Mouse (Mus musculus) liver, embryonic 15.5 days (tissue): ENCODE measurements at regions not wholly inside any gene's neighbourhood (a gene's known extent, or its start where the extent isn't known, plus 50 kb on each side); places are given as distances from the start of the nearest gene placed in this dataset.

Experiments
- ATAC-seq: fragments of 200-750 bp; cut with Nextera tagmentation; 2 replicates; pipeline ENCODE4 v1.8.0; 2017; ENCODE audit warnings: moderate number of reproducible peaks, mild to moderate bottlenecking, moderate library complexity; ENCODE audit not compliant: insufficient read depth
- H3K27ac ChIP-seq: fragments of 300-500 bp; sonication (generic); replicated peaks from 2 replicates; pipeline ENCODE4 v1.5.1; 2015; ENCODE audit warnings: mild to moderate bottlenecking, inconsistent platforms
- H3K27me3 ChIP-seq: fragments of 300-500 bp; sonication (generic); 2 replicates; pipeline ENCODE4 v1.6.1; 2015; ENCODE audit warnings: mild to moderate bottlenecking, inconsistent platforms
- H3K36me3 ChIP-seq: fragments of 300-500 bp; sonication (generic); replicated peaks from 2 replicates; pipeline ENCODE4 v1.6.1; 2015; ENCODE audit warnings: moderate library complexity, mild to moderate bottlenecking, inconsistent platforms
- H3K4me1 ChIP-seq: fragments of 300-500 bp; sonication (generic); replicated peaks from 2 replicates; pipeline ENCODE4 v1.6.1; 2015; ENCODE audit warnings: inconsistent platforms
- H3K4me2 ChIP-seq: fragments of 300-500 bp; sonication (generic); 2 replicates; pipeline ENCODE4 v1.6.1; 2015; ENCODE audit warnings: moderate library complexity, mild to moderate bottlenecking, inconsistent platforms
- H3K4me3 ChIP-seq: fragments of 300-500 bp; sonication (generic); replicated peaks from 2 replicates; pipeline ENCODE4 v1.5.1; 2015; ENCODE audit warnings: mild to moderate bottlenecking, inconsistent platforms
- H3K9ac ChIP-seq: fragments of 300-500 bp; sonication (generic); 2 replicates; pipeline ENCODE4 v1.6.1; 2015; ENCODE audit warnings: moderate library complexity, mild to moderate bottlenecking, inconsistent platforms
- H3K9me3 ChIP-seq: fragments of 300-500 bp; sonication (generic); replicated peaks from 2 replicates; pipeline ENCODE4 v1.6.1; 2016; ENCODE audit warnings: inconsistent platforms
- WGBS: fragments of 180-500 bp; shearing (Covaris S2); methylation state at CpG from one replicate; pipeline ENCODE4 v1.1.7; 2015; ENCODE audit warnings: mixed read lengths; ENCODE audit not compliant: insufficient replicate concordance; 5-methylcytosine and 5-hydroxymethylcytosine counted together

- Histone ChIP-seq H3K4me1 (no peaks in the 10 kb centered on the region), H3K4me2 (no peak overlapping the region), H3K9ac (no peak overlapping the region), H3K36me3 (no peaks in the 10 kb centered on the region), H3K27me3 (no peaks in the 10 kb centered on the region), H3K9me3 (no peaks in the 10 kb centered on the region), H3K4me3 (no peak overlapping the region), H3K27ac (no peak overlapping the region)
- ATAC-seq: no peak
- WGBS: 33% methylated on average over 4 of the region's 4 CpGs
Observed at GRCm38 (mm10) chr5:45295134-45295533, 154.9 kb downstream of the Qdpr start.

GRCm38 (mm10) chr5:45292833-45293546, 157.0 kb downstream of the Qdpr start:
- Histone ChIP-seq H3K36me3 (no peaks in the 10 kb centered on the region), H3K4me2 (no peak overlapping the region), H3K4me3 (no peak overlapping the region), H3K27ac (no peak overlapping the region), H3K9ac (no peak overlapping the region), H3K9me3 (no peaks in the 10 kb centered on the region), H3K4me1 (no peaks in the 10 kb centered on the region), H3K27me3 (no peaks in the 10 kb centered on the region)
- no peak for ATAC-seq
- 36% methylated on average over 9 of the region's 9 CpGs for WGBS

GRCm38 (mm10) chr5:45292383-45292782, 157.7 kb downstream of the Qdpr start:
- peak; percentile 18; the same call in 1 of the 2 replicates for ATAC-seq
- H3K27ac ChIP-seq: no peak overlapping the region
- H3K36me3 ChIP-seq: no peaks in the 10 kb centered on the region
- H3K4me1 ChIP-seq: no peaks in the 10 kb centered on the region
- no peaks in the 10 kb centered on the region for H3K27me3 ChIP-seq
- no peak overlapping the region for H3K4me2 ChIP-seq
- WGBS: 33% methylated on average over 1 of the region's 1 CpGs
- no peak overlapping the region for H3K4me3 ChIP-seq
- no peaks in the 10 kb centered on the region for H3K9me3 ChIP-seq
- no peak overlapping the region for H3K9ac ChIP-seq

- no peak overlapping the region for H3K4me2 ChIP-seq
- H3K4me1 ChIP-seq: no peaks in the 10 kb centered on the region
- no peak overlapping the region for H3K4me3 ChIP-seq
- no peak overlapping the region for H3K9ac ChIP-seq
- H3K27ac ChIP-seq: no peak overlapping the region
- 87% methylated on average over 1 of the region's 1 CpGs for WGBS
- no peaks in the 10 kb centered on the region for H3K9me3 ChIP-seq
- H3K27me3 ChIP-seq: no peaks in the 10 kb centered on the region
- no peaks in the 10 kb centered on the region for H3K36me3 ChIP-seq
- ATAC-seq: no peak
Observed at GRCm38 (mm10) chr5:45291752-45292151, 158.3 kb downstream of the Qdpr start.

GRCm38 (mm10) chr5:45291276-45291675, 158.8 kb downstream of the Qdpr start:
- Histone ChIP-seq H3K4me3 (no peak overlapping the region), H3K27ac (no peak overlapping the region), H3K4me2 (no peak overlapping the region), H3K36me3 (no peaks in the 10 kb centered on the region), H3K9me3 (no peaks in the 10 kb centered on the region), H3K27me3 (no peaks in the 10 kb centered on the region), H3K4me1 (no peaks in the 10 kb centered on the region), H3K9ac (no peak overlapping the region)
- no peak for ATAC-seq
- WGBS: 53% methylated on average over 3 of the region's 3 CpGs

- Histone ChIP-seq H3K4me2 (no peak overlapping the region), H3K4me3 (no peak overlapping the region), H3K27ac (no peak overlapping the region), H3K36me3 (no peaks in the 10 kb centered on the region), H3K27me3 (no peaks in the 10 kb centered on the region), H3K9me3 (no peaks in the 10 kb centered on the region), H3K9ac (no peak overlapping the region), H3K4me1 (no peaks in the 10 kb centered on the region)
- 69% methylated on average over 8 of the region's 8 CpGs for WGBS
- no peak for ATAC-seq
Observed at GRCm38 (mm10) chr5:45286454-45286853, 163.6 kb downstream of the Qdpr start.

- no peak overlapping the region for H3K4me3 ChIP-seq
- no peak overlapping the region for H3K27ac ChIP-seq
- no peak for ATAC-seq
- no peaks in the 10 kb centered on the region for H3K4me1 ChIP-seq
- H3K36me3 ChIP-seq: no peaks in the 10 kb centered on the region
- no peak overlapping the region for H3K4me2 ChIP-seq
- H3K9me3 ChIP-seq: no peaks in the 10 kb centered on the region
- H3K9ac ChIP-seq: no peak overlapping the region
- no peaks in the 10 kb centered on the region for H3K27me3 ChIP-seq
Observed at GRCm38 (mm10) chr5:45284680-45285079, 165.4 kb downstream of the Qdpr start.

GRCm38 (mm10) chr5:45283908-45284415, 166.1 kb downstream of the Qdpr start:
- 27% methylated on average over 2 of the region's 2 CpGs for whole genome bisulfite sequencing

GRCm38 (mm10) chr5:45282207-45282930, 167.7 kb downstream of the Qdpr start:
- H3K27ac ChIP-seq: no peak overlapping the region
- no peaks in the 10 kb centered on the region for H3K36me3 ChIP-seq
- H3K27me3 ChIP-seq: no peaks in the 10 kb centered on the region
- 51% methylated on average over 9 of the region's 9 CpGs for WGBS
- no peak overlapping the region for H3K4me3 ChIP-seq
- no peak for ATAC-seq
- no peak overlapping the region for H3K4me2 ChIP-seq
- no peaks in the 10 kb centered on the region for H3K9me3 ChIP-seq
- no peak overlapping the region for H3K9ac ChIP-seq
- H3K4me1 ChIP-seq: no peaks in the 10 kb centered on the region

More at GRCm38 (mm10) chr5:45283908-45284415, 166.1 kb downstream of the Qdpr start:
- H3K36me3 ChIP-seq: no peaks in the 10 kb centered on the region
- H3K4me1 ChIP-seq: no peaks in the 10 kb centered on the region
- H3K4me3 ChIP-seq: no peak overlapping the region
- no peak for ATAC-seq
- no peaks in the 10 kb centered on the region for H3K9me3 ChIP-seq
- H3K4me2 ChIP-seq: no peak overlapping the region
- H3K27ac ChIP-seq: no peak overlapping the region
- H3K9ac ChIP-seq: no peak overlapping the region
- no peaks in the 10 kb centered on the region for H3K27me3 ChIP-seq

GRCm38 (mm10) chr5:45278571-45278970, 171.5 kb downstream of the Qdpr start:
- no peaks in the 10 kb centered on the region for H3K27me3 ChIP-seq
- peak overlapping the region; percentile 29; the same call in 1 of the 2 replicates for H3K4me2 ChIP-seq
- H3K36me3 ChIP-seq: no peaks in the 10 kb centered on the region
- no peak overlapping the region for H3K9ac ChIP-seq
- H3K27ac ChIP-seq: no peak overlapping the region
- 0% methylated on average over 9 of the region's 9 CpGs for WGBS
- no peaks in the 10 kb centered on the region for H3K9me3 ChIP-seq
- ATAC-seq: no peak
- no peak overlapping the region for H3K4me3 ChIP-seq
- H3K4me1 ChIP-seq: no peaks in the 10 kb centered on the region

GRCm38 (mm10) chr5:45278005-45278432, 172.0 kb downstream of the Qdpr start:
- H3K9ac ChIP-seq: no peak overlapping the region
- 9% methylated on average over 10 of the region's 10 CpGs for WGBS
- no peaks in the 10 kb centered on the region for H3K9me3 ChIP-seq
- no peaks in the 10 kb centered on the region for H3K4me1 ChIP-seq
- no peak for ATAC-seq
- H3K27me3 ChIP-seq: no peaks in the 10 kb centered on the region
- H3K36me3 ChIP-seq: no peaks in the 10 kb centered on the region
- H3K4me2 ChIP-seq: peak overlapping the region; percentile 29
- H3K27ac ChIP-seq: no peak overlapping the region
- no peak overlapping the region for H3K4me3 ChIP-seq
